Mouse (Mus musculus): ENCODE measurements around the gene Mfsd12. TPM values are rescaled to one million over a fixed set of nuclear protein-coding genes. Genes with fewer than 3 reads are reported as not detected.

Gene Mfsd12
- total and polyA plus RNA-seq, 3 experiments: 5.2 to 9.5 (median 7.4) TPM

GRCm38 (mm10) chr10:81332277-81332676 is 25.0 kb upstream of the Mfsd12 start:
- peaks cover under 1 to 32% of the 10 kb centered on the region in 2 experiments for H3K36me3 ChIP-seq (replicated peaks in 1 of 2; ENCODE audit: control insufficient read depth in 1 of 2, insufficient read depth in 1 of 2, low read length in 1 of 2)
- dilution Hi-C loops (cut with MboI; ENCODE audit: extremely low pct_ligation_motif_present, extremely low pct_unique_long_range_greater_than_20kb, low sequenced_read_pairs): no loop called here
- no peak overlapping the region for H3K4me3 ChIP-seq (replicated peaks in 1 of 3; ENCODE audit: low read depth in 2 of 3, low read length in 2 of 3, poor library complexity in 1 of 3)

DNA sequence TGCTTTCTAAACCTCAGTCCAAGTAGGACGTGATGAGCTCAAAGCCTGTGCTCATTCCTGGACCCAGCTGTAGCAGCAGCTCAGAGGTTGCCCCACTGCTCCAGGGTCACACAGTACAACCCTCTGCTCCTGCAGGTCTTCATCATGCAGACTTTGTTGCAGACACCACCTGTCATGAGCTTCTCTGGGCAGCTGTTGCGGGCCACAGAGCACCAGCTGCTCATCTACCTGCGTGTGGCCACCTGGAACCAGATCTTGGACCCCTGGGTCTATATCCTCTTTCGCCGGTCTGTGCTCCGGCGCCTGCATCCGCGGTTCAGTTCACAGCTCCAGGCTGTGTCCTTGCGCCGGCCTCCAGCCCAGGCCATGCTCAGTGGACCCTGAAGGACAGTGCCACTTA is 23.0 kb upstream of the Mfsd12 start:
- no peaks in the 10 kb centered on the region for H3K9me3 ChIP-seq (replicated peaks; ENCODE audit: low read length)
- peaks cover 3% of the 10 kb centered on the region for H3K27me3 ChIP-seq (replicated peaks)
- H3K4me2 ChIP-seq (ENCODE audit: insufficient read depth, low read depth, poor library complexity, severe bottlenecking): no peak overlapping the region
- peaks cover 4 to 12% of the 10 kb centered on the region in 2 experiments for H3K4me1 ChIP-seq (ENCODE audit: control insufficient read depth in 1 of 2, insufficient read depth in 2 of 2)
- H3K9ac ChIP-seq (ENCODE audit: insufficient read depth, low read depth): no peak overlapping the region
- in situ Hi-C loops (cut with MboI; ENCODE audit: low pct_ligation_motif_present, low pct_unique_long_range_greater_than_20kb, low sequenced_read_pairs): no loop called here
- H3K27ac ChIP-seq (ENCODE audit: insufficient read depth, low read depth): no peak overlapping the region
- H3K4me3 ChIP-seq (replicated peaks in 1 of 3; ENCODE audit: low read depth in 2 of 3, low read length in 2 of 3, poor library complexity in 1 of 3): no peak overlapping the region
- no peaks in the 10 kb centered on the region for H3K79me2 ChIP-seq (replicated peaks; ENCODE audit: control insufficient read depth, extremely low read depth, insufficient read depth, poor library complexity, severe bottlenecking)
- TF ChIP-seq IRF4 (IDR thresholded peaks at IDR 0.05; ENCODE audit: low read depth, low read length) (no peak), ZC3H11A (IDR thresholded peaks at IDR 0.05; ENCODE audit: low read depth, low read length) (no peak), SIN3A (IDR thresholded peaks at IDR 0.05; ENCODE audit: low read length) (no peak), MAX (IDR thresholded peaks at IDR 0.05; ENCODE audit: low read length) (no peak), POLR2AphosphoS2 (IDR thresholded peaks at IDR 0.05; ENCODE audit: low read depth, low read length) (no peak), MAFK (IDR thresholded peaks at IDR 0.05; ENCODE audit: insufficient replicate concordance, low read length) (no peak), ZNF384 (IDR thresholded peaks at IDR 0.05; ENCODE audit: low read depth, low read length) (no peak), ELF1 (IDR thresholded peaks at IDR 0.05; ENCODE audit: low read depth, low read length) (no peak), ZKSCAN1 (IDR thresholded peaks at IDR 0.05; ENCODE audit: borderline replicate concordance, low read depth, low read length) (no peak), KAT2A (IDR thresholded peaks at IDR 0.05; ENCODE audit: insufficient replicate concordance, low read length) (no peak), BHLHE40 (IDR thresholded peaks at IDR 0.05; ENCODE audit: low read depth, low read length) (no peak), MAZ (IDR thresholded peaks at IDR 0.05; ENCODE audit: low read depth, low read length) (no peak), ZMIZ1 (IDR thresholded peaks at IDR 0.05; ENCODE audit: low read depth, low read length) (no peak), SMC3 (IDR thresholded peaks at IDR 0.05; ENCODE audit: low read depth, low read length) (no peak), POLR2A (IDR thresholded peaks at IDR 0.05; ENCODE audit: low read depth, low read length) (no peak), MYC (IDR thresholded peaks at IDR 0.05; ENCODE audit: low read depth, low read length) (no peak)
- peaks cover 0 to 16% of the 10 kb centered on the region in 2 experiments for H3K36me3 ChIP-seq (replicated peaks in 1 of 2; ENCODE audit: control insufficient read depth in 1 of 2, insufficient read depth in 1 of 2, low read length in 1 of 2)
- no peak for DNase-seq (ENCODE audit: extremely low read depth)
- dilution Hi-C loops (cut with MboI; ENCODE audit: extremely low pct_ligation_motif_present, extremely low pct_unique_long_range_greater_than_20kb, low sequenced_read_pairs): no loop called here

More at GRCm38 (mm10) chr10:81332277-81332676, 25.0 kb upstream of the Mfsd12 start:
- Histone ChIP-seq H3K4me2 (ENCODE audit: insufficient read depth, low read depth, poor library complexity, severe bottlenecking) (no peak overlapping the region), H3K4me1 (ENCODE audit: control insufficient read depth in 1 of 2, insufficient read depth in 2 of 2) (peaks cover 6 to 24% of the 10 kb centered on the region in 2 experiments), H3K9me3 (replicated peaks; ENCODE audit: low read length) (no peaks in the 10 kb centered on the region), H3K27ac (ENCODE audit: insufficient read depth, low read depth) (no peak overlapping the region), H3K27me3 (replicated peaks) (peaks cover under 1% of the 10 kb centered on the region), H3K9ac (ENCODE audit: insufficient read depth, low read depth) (no peak overlapping the region), H3K79me2 (replicated peaks; ENCODE audit: control insufficient read depth, extremely low read depth, insufficient read depth, poor library complexity, severe bottlenecking) (no peaks in the 10 kb centered on the region)
- no peak for TF ChIP-seq POLR2AphosphoS2 (IDR thresholded peaks at IDR 0.05; ENCODE audit: low read depth, low read length)
- no peak for TF ChIP-seq RCOR1 (conservative IDR thresholded peaks at IDR 0.05; ENCODE audit: low read depth, low read length)
- TF ChIP-seq CHD2 (IDR thresholded peaks at IDR 0.05; ENCODE audit: low read length): no peak
- TF ChIP-seq POLR2A (IDR thresholded peaks at IDR 0.05; ENCODE audit: low read depth, low read length): no peak
- no peak for TF ChIP-seq MAZ (IDR thresholded peaks at IDR 0.05; ENCODE audit: low read depth, low read length)
- TF ChIP-seq MXI1 (IDR thresholded peaks at IDR 0.05; ENCODE audit: low read depth, low read length): no peak
- no peak for TF ChIP-seq BHLHE40 (IDR thresholded peaks at IDR 0.05; ENCODE audit: low read depth, low read length)
- TF ChIP-seq KAT2A (IDR thresholded peaks at IDR 0.05; ENCODE audit: insufficient replicate concordance, low read length): no peak
- no peak for TF ChIP-seq IRF4 (IDR thresholded peaks at IDR 0.05; ENCODE audit: low read depth, low read length)
- TF ChIP-seq EP300 (IDR thresholded peaks at IDR 0.05; ENCODE audit: low read length): no peak
- no peak for TF ChIP-seq MAFK (IDR thresholded peaks at IDR 0.05; ENCODE audit: insufficient replicate concordance, low read length)
- no peak for TF ChIP-seq MAX (IDR thresholded peaks at IDR 0.05; ENCODE audit: low read length)
- TF ChIP-seq MYC (IDR thresholded peaks at IDR 0.05; ENCODE audit: low read depth, low read length): no peak
- no peak for DNase-seq (ENCODE audit: extremely low read depth)
- in situ Hi-C loops (cut with MboI; ENCODE audit: low pct_ligation_motif_present, low pct_unique_long_range_greater_than_20kb, low sequenced_read_pairs): no loop called here
